Mouse (Mus musculus) heart, embryonic 15.5 days (tissue): ENCODE data around the gene Zfp385c. TPM values are rescaled to one million over a fixed set of nuclear protein-coding genes. Genes with fewer than 3 reads are reported as not detected.
A peak's percentile ranks its signal among the peaks of the same experiment; 100 is the strongest.
"Not testable (repeated sequence)": the region's sequence is repeated elsewhere in the genome, so short reads cannot be mapped to it uniquely, and the experiment has no call there.

Source experiments
- ATAC-seq: fragments of 200-750 bp; cut with Nextera tagmentation; replicated peaks from 2 replicates; pipeline ENCODE4 v1.8.0; 2017; ENCODE audit warnings: low read depth, moderate TSS enrichment; ENCODE audit not compliant: insufficient number of reproducible peaks, insufficient read depth, low FRiP score
- H3K27ac ChIP-seq: fragments of 300-500 bp; sonication (generic); 2 replicates; pipeline ENCODE4 v1.5.1; 2015; ENCODE audit warnings: mild to moderate bottlenecking, inconsistent platforms
- H3K27me3 ChIP-seq: fragments of 300-500 bp; sonication (generic); 2 replicates; pipeline ENCODE4 v1.6.1; 2015; ENCODE audit warnings: inconsistent platforms
- H3K36me3 ChIP-seq: fragments of 300-500 bp; sonication (generic); 2 replicates; pipeline ENCODE4 v1.6.1; 2015; ENCODE audit warnings: mild to moderate bottlenecking, inconsistent platforms
- H3K4me1 ChIP-seq: fragments of 300-500 bp; sonication (generic); replicated peaks from 2 replicates; pipeline ENCODE4 v1.6.1; 2015; ENCODE audit warnings: inconsistent platforms
- H3K4me2 ChIP-seq: fragments of 300-500 bp; sonication (generic); 2 replicates; pipeline ENCODE4 v1.6.1; 2015; ENCODE audit warnings: inconsistent platforms, mild to moderate bottlenecking, moderate library complexity
- H3K4me3 ChIP-seq: fragments of 300-500 bp; sonication (generic); 2 replicates; pipeline ENCODE4 v1.5.1; 2015; ENCODE audit warnings: mild to moderate bottlenecking, inconsistent platforms
- H3K9ac ChIP-seq: fragments of 300-500 bp; sonication (generic); 2 replicates; pipeline ENCODE4 v1.6.1; 2015; ENCODE audit warnings: mild to moderate bottlenecking, inconsistent platforms
- H3K9me3 ChIP-seq: fragments of 300-500 bp; sonication (generic); replicated peaks from 2 replicates; pipeline ENCODE4 v1.6.1; 2016; ENCODE audit warnings: inconsistent platforms
- WGBS: fragments of 180-500 bp; shearing (Covaris S2); methylation state at CpG from one replicate; pipeline ENCODE4 v1.1.7; 2015; ENCODE audit warnings: mixed read lengths; 5-methylcytosine and 5-hydroxymethylcytosine counted together
- polyA plus RNA-seq: library from polyadenylated mRNA; unstranded; fragments of >200 nt; fragmentation: Nextera tagmentation; extraction: Ambion mirVana; gene quantifications from 2 replicates; pipeline ENCODE4 v1.2.1, GENCODE M21; 2015

Gene Zfp385c
- polyA plus RNA-seq, 1 experiment from 2014 or later, result 0.16 TPM

GRCm38 (mm10) chr11:100687265-100687664 lies 5.0 kb downstream of the Zfp385c start:
- peaks cover 14% of the 10 kb centered on the region for H3K27me3 ChIP-seq
- no peak overlapping the region for H3K9ac ChIP-seq
- WGBS, result 70% methylated on average over 7 of the region's 7 CpGs
- no peak overlapping the region for H3K4me2 ChIP-seq
- peaks cover 12% of the 10 kb centered on the region; the same call in 1 of the 2 replicates for H3K4me1 ChIP-seq
- no peak overlapping the region for H3K4me3 ChIP-seq
- H3K27ac ChIP-seq, result no peak overlapping the region
- H3K9me3 ChIP-seq, result no peaks in the 10 kb centered on the region
- H3K36me3 ChIP-seq, result no peaks in the 10 kb centered on the region
- no peak for ATAC-seq

- no peak overlapping the region for H3K4me3 ChIP-seq
- H3K4me1 ChIP-seq, result peaks cover 7% of the 10 kb centered on the region
- H3K27me3 ChIP-seq, result no peaks in the 10 kb centered on the region
- H3K9ac ChIP-seq, result no peak overlapping the region
- WGBS, result 71% methylated on average over 3 of the region's 3 CpGs
- H3K36me3 ChIP-seq, result no peaks in the 10 kb centered on the region
- no peak for ATAC-seq
- H3K4me2 ChIP-seq, result no peak overlapping the region
- no peak overlapping the region for H3K27ac ChIP-seq
- H3K9me3 ChIP-seq, result no peaks in the 10 kb centered on the region
Measured at GRCm38 (mm10) chr11:100685371-100685770, 6.9 kb downstream of the Zfp385c start.

DNA sequence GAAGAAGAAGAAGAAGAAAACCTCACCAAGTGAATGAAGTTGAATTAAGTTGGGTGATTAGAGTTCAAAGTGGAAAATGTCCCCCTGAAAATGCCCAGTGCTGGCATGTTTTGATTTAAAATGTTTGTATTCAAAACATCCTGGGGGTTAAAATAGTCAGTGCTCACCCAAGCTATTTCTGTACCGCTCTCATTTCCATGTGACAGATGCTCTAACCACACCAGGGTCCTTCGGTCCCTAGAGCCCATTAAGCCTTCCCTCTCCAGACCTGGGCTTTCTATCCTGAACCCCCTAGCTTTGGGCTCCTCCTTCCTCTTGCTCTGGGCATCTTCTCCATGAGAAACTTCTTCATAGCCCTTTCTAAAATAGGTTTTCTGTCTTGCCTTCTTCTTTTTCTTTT lies 8.2 kb downstream of the Zfp385c start:
- ATAC-seq, result no peak
- H3K4me1 ChIP-seq, result peaks cover 7% of the 10 kb centered on the region
- H3K36me3 ChIP-seq, result no peaks in the 10 kb centered on the region
- no peak overlapping the region for H3K27ac ChIP-seq
- H3K4me3 ChIP-seq, result no peak overlapping the region
- no peaks in the 10 kb centered on the region for H3K27me3 ChIP-seq
- 46% methylated on average over 2 of the region's 2 CpGs for WGBS
- no peaks in the 10 kb centered on the region for H3K9me3 ChIP-seq
- no peak overlapping the region for H3K4me2 ChIP-seq
- no peak overlapping the region for H3K9ac ChIP-seq

DNA sequence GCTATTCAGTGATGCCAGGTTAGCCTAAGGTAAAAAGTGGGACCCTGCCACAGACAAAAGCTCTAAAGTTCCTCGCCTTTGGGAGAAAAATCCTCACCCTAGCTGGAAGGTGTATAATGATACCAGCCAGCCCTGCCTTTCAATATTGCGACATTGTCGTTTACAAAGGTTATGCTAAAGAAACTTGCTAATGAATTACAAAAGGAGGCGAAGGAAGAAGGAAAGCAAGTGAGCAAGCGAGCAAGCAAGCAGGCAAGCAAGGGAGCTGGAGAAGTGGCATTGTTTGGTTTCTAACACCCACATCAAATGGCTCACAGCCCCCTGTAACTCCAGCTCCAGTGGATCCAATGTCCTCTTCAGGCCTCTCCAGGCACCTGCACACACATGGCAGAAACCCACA lies 9.7 kb downstream of the Zfp385c start:
- 82% methylated on average over 5 of the region's 5 CpGs for WGBS

GRCm38 (mm10) chr11:100681826-100682225 lies 10.4 kb downstream of the Zfp385c start:
- H3K27me3 ChIP-seq, result no peaks in the 10 kb centered on the region
- no peak overlapping the region for H3K4me2 ChIP-seq
- peaks cover 10% of the 10 kb centered on the region for H3K4me1 ChIP-seq
- H3K9me3 ChIP-seq, result no peaks in the 10 kb centered on the region
- WGBS, result 59% methylated on average over 5 of the region's 5 CpGs
- no peaks in the 10 kb centered on the region for H3K36me3 ChIP-seq
- no peak overlapping the region for H3K4me3 ChIP-seq
- H3K9ac ChIP-seq, result no peak overlapping the region
- H3K27ac ChIP-seq, result no peak overlapping the region
- no peak for ATAC-seq

More for the DNA sequence above, 9.7 kb downstream of the Zfp385c start:
- Histone ChIP-seq H3K27ac (no peak overlapping the region), H3K4me2 (no peak overlapping the region), H3K36me3 (no peaks in the 10 kb centered on the region), H3K4me3 (no peak overlapping the region), H3K4me1 (peaks cover 8% of the 10 kb centered on the region), H3K27me3 (no peaks in the 10 kb centered on the region), H3K9ac (no peak overlapping the region), H3K9me3 (no peaks in the 10 kb centered on the region)
- no peak for ATAC-seq

DNA sequence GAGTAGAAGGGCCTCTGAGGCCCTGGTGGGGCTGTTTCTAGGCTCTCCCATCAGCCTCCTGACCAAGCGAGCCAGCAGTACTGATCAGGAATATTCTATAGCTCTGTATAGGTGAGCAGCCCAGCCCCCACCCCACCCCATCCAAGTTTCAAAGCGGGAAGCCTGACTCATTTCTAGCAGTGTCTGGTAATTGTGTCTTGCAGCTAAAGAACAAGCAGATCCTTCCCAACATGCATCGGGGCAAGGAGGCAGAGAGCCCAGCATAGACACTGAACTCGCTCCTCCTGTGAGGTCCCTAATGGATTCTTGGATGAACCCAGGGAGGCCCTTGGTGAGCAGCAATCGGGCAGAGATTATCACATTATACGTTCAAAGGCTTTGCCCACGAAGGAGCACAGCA lies 14.4 kb downstream of the Zfp385c start:
- Histone ChIP-seq H3K4me1 (peaks cover 13% of the 10 kb centered on the region), H3K9me3 (no peaks in the 10 kb centered on the region), H3K27ac (no peak overlapping the region), H3K4me2 (no peak overlapping the region), H3K9ac (no peak overlapping the region), H3K4me3 (no peak overlapping the region), H3K36me3 (no peaks in the 10 kb centered on the region), H3K27me3 (peaks cover 13% of the 10 kb centered on the region; the same call in 1 of the 2 replicates)
- WGBS, result 51% methylated on average over 7 of the region's 7 CpGs
- ATAC-seq, result no peak

- Histone ChIP-seq H3K27me3 (peaks cover 16% of the 10 kb centered on the region), H3K9ac (peak overlapping the region; percentile 14; the same call in 1 of the 2 replicates), H3K9me3 (no peaks in the 10 kb centered on the region), H3K4me1 (peaks cover 21% of the 10 kb centered on the region), H3K27ac (no peak overlapping the region), H3K36me3 (no peaks in the 10 kb centered on the region), H3K4me3 (0 out of 2 replicates have a peak overlapping the region, but pooled peaks have one; percentile 3), H3K4me2 (peak overlapping the region; percentile 45)
- WGBS, result 6% methylated on average over 23 of the region's 23 CpGs
- no peak for ATAC-seq
Measured at GRCm38 (mm10) chr11:100673169-100673568, 19.1 kb downstream of the Zfp385c start.

- no peak overlapping the region for H3K27ac ChIP-seq
- peaks cover 18% of the 10 kb centered on the region for H3K4me1 ChIP-seq
- no peak overlapping the region for H3K4me2 ChIP-seq
- no peaks in the 10 kb centered on the region for H3K9me3 ChIP-seq
- no peak overlapping the region for H3K9ac ChIP-seq
- H3K4me3 ChIP-seq, result no peak overlapping the region
- ATAC-seq, result 0 out of 2 replicates have a peak, but pooled peaks have one; percentile 18
- no peaks in the 10 kb centered on the region for H3K36me3 ChIP-seq
- WGBS, result 19% methylated on average over 2 of the region's 2 CpGs
- H3K27me3 ChIP-seq, result peaks cover 16% of the 10 kb centered on the region
Measured at GRCm38 (mm10) chr11:100671956-100672355, 20.3 kb downstream of the Zfp385c start.

DNA sequence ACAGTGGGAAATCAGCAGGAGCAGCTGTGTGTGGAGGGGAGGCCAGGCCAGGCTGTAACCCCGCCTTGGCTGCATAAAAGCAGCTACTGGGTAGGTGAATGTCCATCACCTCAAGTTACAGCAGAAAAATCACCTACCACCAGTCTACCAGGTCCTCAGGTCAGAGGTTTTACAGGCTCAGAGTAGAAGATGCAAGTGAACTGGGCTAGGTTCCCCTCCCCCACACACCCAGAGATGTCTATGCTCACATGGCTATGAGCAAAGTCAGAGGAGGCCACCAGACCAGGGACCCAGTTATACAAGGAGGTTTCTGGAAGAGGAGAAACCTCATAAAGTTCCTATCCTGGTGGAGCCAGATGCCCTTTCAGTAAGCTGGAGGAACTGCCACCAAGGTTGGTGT lies 21.2 kb downstream of the Zfp385c start:
- Histone ChIP-seq H3K27me3 (peaks cover 16% of the 10 kb centered on the region), H3K9ac (no peak overlapping the region), H3K4me1 (peaks cover 18% of the 10 kb centered on the region), H3K36me3 (no peaks in the 10 kb centered on the region), H3K27ac (no peak overlapping the region), H3K4me2 (no peak overlapping the region), H3K9me3 (no peaks in the 10 kb centered on the region), H3K4me3 (no peak overlapping the region)
- no peak for ATAC-seq
- WGBS, result 79% methylated on average over 1 of the region's 1 CpGs

DNA sequence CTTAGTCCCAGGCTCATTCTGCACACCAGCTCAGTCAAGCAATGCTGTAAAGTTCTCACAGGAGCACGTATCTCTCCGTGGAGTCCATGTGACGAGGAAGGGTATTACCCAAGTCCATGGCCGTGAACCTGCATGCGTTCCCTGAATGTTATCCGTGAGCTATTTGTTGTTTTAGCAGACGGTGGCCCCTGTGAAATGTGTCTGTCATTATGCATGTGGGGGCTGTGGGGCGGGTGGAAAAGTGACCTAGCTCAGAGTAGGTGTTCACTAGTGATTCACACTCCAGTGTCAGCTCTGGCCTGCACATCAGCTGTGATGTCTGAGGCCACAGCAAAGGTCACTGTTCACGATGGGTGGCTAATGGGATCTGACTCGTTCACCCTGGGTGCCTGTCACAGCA lies 32.4 kb downstream of the Zfp385c start:
- no peak overlapping the region for H3K27ac ChIP-seq
- ATAC-seq, result no peak
- H3K4me3 ChIP-seq, result no peak overlapping the region
- H3K4me1 ChIP-seq, result peaks cover 18% of the 10 kb centered on the region
- 58% methylated on average over 10 of the region's 10 CpGs for WGBS
- no peaks in the 10 kb centered on the region for H3K36me3 ChIP-seq
- no peaks in the 10 kb centered on the region for H3K9me3 ChIP-seq
- no peaks in the 10 kb centered on the region for H3K27me3 ChIP-seq
- H3K9ac ChIP-seq, result no peak overlapping the region
- H3K4me2 ChIP-seq, result no peak overlapping the region

DNA sequence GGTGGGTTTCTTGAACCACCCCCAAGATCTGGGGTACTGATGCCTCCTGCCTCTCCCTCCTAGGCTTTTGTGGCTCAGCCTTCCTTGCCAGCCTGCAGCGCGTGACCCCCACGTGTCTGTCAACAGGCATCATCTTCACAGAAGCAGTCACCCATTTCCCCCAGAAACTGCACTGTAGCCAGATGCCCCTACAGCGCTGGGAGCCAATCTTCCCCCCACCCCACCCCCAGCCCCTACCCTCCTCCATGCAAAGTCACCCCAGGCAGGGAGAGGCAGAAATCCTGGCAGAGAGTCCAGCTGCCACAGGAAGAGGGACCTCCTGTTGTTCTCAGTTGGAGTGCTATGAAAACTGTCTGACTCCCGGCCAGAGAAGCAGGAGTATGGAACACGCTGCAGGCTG lies 35.8 kb downstream of the Zfp385c start:
- Histone ChIP-seq H3K36me3 (no peaks in the 10 kb centered on the region), H3K9me3 (no peaks in the 10 kb centered on the region), H3K4me2 (peak overlapping the region; percentile 14; the same call in 1 of the 2 replicates), H3K9ac (0 out of 2 replicates have a peak overlapping the region, but pooled peaks have one; percentile 4), H3K4me1 (peaks cover 18% of the 10 kb centered on the region), H3K27ac (no peak overlapping the region), H3K4me3 (no peak overlapping the region), H3K27me3 (peaks cover 7% of the 10 kb centered on the region)
- 0 out of 2 replicates have a peak, but pooled peaks have one; percentile 44 for ATAC-seq
- 8% methylated on average over 6 of the region's 6 CpGs for WGBS

GRCm38 (mm10) chr11:100655589-100655988 lies 36.7 kb downstream of the Zfp385c start:
- H3K9me3 ChIP-seq, result not testable (repeated sequence)
- WGBS, result 63% methylated on average over 3 of the region's 3 CpGs

More at GRCm38 (mm10) chr11:100655589-100655988, 36.7 kb downstream of the Zfp385c start:
- not testable (repeated sequence) for H3K4me2 ChIP-seq, ATAC-seq, H3K9ac ChIP-seq, H3K4me3 ChIP-seq, H3K36me3 ChIP-seq, H3K27ac ChIP-seq
- peaks cover 18% of the 10 kb centered on the region for H3K4me1 ChIP-seq
- H3K27me3 ChIP-seq, result peaks cover 16% of the 10 kb centered on the region
